Mouse (Mus musculus): ENCODE results near the gene Vwa7. TPM values are rescaled to one million over a fixed set of nuclear protein-coding genes. Genes with fewer than 3 reads are reported as not detected.

Gene Vwa7
- polyA plus RNA-seq, 1 experiment from 2014 or later, result 0.10 TPM

GRCm38 (mm10) chr17:35058316-35058715 lies 41.9 kb downstream of the Vwa7 start:
- WGBS, result 74% methylated on average over 9 of the region's 9 CpGs

DNA sequence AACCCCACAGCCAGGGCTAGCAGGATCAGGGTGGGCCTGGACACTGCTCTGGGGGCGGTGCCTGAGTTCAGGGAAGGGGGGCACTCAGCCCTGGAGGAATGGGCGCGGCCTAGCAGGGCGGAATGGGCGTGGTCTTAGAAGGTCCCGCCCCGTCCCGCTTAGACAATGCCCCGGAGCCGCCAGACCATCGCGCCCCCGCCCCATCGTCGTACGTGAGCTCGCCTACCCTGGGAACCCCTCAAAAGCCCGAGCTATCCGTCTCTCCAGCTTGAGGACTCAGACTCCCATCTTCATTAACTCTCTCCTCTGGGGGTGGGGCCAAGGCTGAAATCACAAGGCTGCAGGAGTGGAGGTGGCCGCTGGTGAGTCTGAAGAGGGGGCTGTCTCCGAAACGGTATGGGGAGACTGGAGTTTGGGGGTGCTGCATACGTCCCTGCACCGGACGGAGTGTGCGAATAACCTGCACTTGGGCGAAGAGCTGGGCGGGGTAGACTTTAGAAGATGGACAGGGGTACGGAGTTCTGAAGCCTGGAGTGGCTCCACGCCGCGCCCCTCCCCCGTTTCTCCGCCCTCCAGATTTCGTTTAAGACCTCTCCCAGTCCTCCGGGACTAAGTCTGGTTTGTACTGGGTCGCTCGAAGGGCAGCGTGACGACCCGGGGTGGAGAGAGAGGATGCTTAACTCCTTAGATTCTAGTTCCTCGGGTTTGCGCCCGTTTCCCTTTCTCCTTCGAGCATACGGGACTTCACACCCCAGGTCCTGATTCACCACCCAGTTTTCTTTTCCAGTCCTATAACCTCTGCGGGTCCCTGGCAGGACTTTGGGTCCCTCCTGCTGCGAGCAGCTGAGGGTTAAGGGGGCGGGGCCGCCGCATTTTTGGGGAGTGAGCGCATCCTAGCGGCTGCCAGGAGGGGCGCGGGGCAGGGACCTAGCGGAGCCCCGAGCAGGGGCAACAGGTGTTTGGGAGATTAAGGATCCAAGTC lies 42.8 kb downstream of the Vwa7 start, which contains the start of gene Ddah2:
Gene Ddah2 (plus strand): TSS at position 125 of the 982 bp plus-strand sequence.
- Histone ChIP-seq H3K36me3 (peaks cover 76% of the 10 kb centered on the region), H3K27me3 (ENCODE audit: insufficient read depth, poor library complexity, severe bottlenecking) (peaks cover 21% of the 10 kb centered on the region), H3K27ac (peak within 1 kb of the TSS; percentile 99), H3K4me1 (replicated peaks) (peaks cover 42% of the 10 kb centered on the region), H3K4me3 (peak within 1 kb of the TSS; percentile 93), H3K9me3 (0 out of 2 replicates have a peak, but pooled peaks cover 2% of the 10 kb centered on the region)
- peak; percentile 95 for DNase-seq (ENCODE audit: low spot score)
- WGBS, result under 1% methylated on average over 57 of the region's 57 CpGs

More at GRCm38 (mm10) chr17:35058316-35058715, 41.9 kb downstream of the Vwa7 start:
- Histone ChIP-seq H3K36me3 (peaks cover 83% of the 10 kb centered on the region), H3K27ac (peak overlapping the region; percentile 99), H3K4me1 (replicated peaks) (peaks cover 38% of the 10 kb centered on the region), H3K4me3 (peak overlapping the region; percentile 93), H3K9me3 (0 out of 2 replicates have a peak, but pooled peaks cover 5% of the 10 kb centered on the region), H3K27me3 (ENCODE audit: insufficient read depth, poor library complexity, severe bottlenecking) (peaks cover 12% of the 10 kb centered on the region)
- DNase-seq (ENCODE audit: low spot score), result no peak

DNA sequence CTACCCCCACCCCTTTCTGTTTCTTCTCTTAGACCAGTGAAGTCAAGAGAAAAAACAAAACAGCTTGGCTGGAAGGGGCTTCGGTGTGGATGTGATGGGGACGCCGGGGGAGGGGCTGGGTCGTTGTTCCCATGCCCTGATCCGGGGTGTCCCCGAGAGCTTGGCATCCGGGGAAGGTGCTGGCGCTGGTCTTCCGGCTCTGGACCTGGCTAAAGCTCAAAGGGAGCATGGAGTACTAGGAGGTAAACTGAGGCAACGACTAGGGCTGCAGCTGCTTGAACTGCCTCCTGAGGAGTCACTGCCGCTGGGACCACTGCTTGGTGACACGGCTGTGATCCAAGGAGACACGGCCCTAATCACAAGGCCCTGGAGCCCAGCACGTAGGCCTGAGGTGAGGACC lies 43.7 kb downstream of the Vwa7 start:
- WGBS, result 27% methylated on average over 14 of the region's 14 CpGs
- Histone ChIP-seq H3K4me3 (peak overlapping the region; percentile 93), H3K4me1 (replicated peaks) (peaks cover 51% of the 10 kb centered on the region), H3K36me3 (peaks cover 68% of the 10 kb centered on the region), H3K27me3 (ENCODE audit: insufficient read depth, poor library complexity, severe bottlenecking) (peaks cover 29% of the 10 kb centered on the region), H3K9me3 (no peaks in the 10 kb centered on the region), H3K27ac (peak overlapping the region; percentile 99)
- DNase-seq (ENCODE audit: low spot score), result no peak

DNA sequence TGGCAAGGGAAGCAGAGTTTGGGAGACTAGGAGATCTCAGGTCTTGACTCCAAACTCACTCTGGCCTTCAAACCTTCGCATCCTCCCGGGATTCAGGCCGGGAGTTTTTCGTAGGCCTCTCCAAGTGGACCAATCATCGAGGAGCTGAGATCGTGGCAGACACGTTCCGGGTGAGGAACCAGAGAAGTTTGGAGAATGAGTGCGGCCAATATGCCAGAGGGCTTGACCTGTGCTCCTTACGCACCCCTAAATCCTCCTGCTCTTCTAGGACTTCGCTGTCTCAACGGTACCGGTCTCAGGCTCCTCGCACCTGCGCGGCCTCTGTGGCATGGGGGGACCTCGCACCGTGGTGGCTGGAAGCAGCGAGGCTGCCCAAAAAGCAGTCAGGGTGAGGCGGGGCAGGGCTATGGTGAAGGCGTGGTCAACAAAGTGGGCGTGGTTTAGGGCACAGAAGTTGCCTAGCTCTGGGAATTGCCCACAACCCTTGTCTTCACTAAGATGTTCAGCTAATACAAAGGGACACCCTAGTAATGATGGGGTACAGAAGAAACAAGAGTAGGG lies 44.4 kb downstream of the Vwa7 start:
- Histone ChIP-seq H3K36me3 (peaks cover 60% of the 10 kb centered on the region), H3K4me1 (replicated peaks) (peaks cover 59% of the 10 kb centered on the region), H3K27me3 (ENCODE audit: insufficient read depth, poor library complexity, severe bottlenecking) (peaks cover 37% of the 10 kb centered on the region), H3K27ac (peak overlapping the region; percentile 62; the same call in 1 of the 2 replicates), H3K4me3 (peak overlapping the region; percentile 93), H3K9me3 (no peaks in the 10 kb centered on the region)
- DNase-seq (ENCODE audit: low spot score), result no peak
- 58% methylated on average over 22 of the region's 22 CpGs for WGBS

- peaks cover 61% of the 10 kb centered on the region for H3K4me1 ChIP-seq (replicated peaks)
- peak overlapping the region; percentile 93; the same call in 1 of the 2 replicates for H3K4me3 ChIP-seq
- WGBS, result 87% methylated on average over 8 of the region's 8 CpGs
- peaks cover 42% of the 10 kb centered on the region for H3K27me3 ChIP-seq (ENCODE audit: insufficient read depth, poor library complexity, severe bottlenecking)
- H3K27ac ChIP-seq, result no peak overlapping the region
- no peak for DNase-seq (ENCODE audit: low spot score)
- H3K36me3 ChIP-seq, result peaks cover 56% of the 10 kb centered on the region
- no peaks in the 10 kb centered on the region for H3K9me3 ChIP-seq
These were observed 44.9 kb downstream of the Vwa7 start for GRCm38 (mm10) chr17:35061299-35061698.

DNA sequence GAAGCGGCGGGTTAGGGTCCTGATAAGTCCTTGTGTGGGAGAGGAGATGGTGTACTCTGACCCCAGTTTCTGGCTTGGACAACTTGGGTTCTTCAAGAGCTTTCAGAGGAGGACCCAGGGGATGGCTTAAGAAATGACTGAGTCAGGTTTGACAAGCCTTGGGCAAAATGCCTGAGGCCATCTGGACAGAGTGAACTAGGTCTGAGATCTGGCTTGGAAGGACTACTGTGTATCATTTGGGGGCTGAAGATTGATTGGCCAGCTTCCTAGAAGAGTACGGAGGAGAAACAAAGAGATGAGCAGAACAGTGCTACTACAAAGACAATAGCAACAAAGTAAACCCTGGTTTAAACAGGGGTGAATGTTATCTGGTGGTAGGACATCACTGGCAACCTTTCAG lies 47.1 kb downstream of the Vwa7 start:
- Histone ChIP-seq H3K9me3 (no peaks in the 10 kb centered on the region), H3K27ac (no peak overlapping the region), H3K4me3 (no peak overlapping the region), H3K27me3 (ENCODE audit: insufficient read depth, poor library complexity, severe bottlenecking) (peaks cover 62% of the 10 kb centered on the region), H3K36me3 (peaks cover 35% of the 10 kb centered on the region), H3K4me1 (replicated peaks) (peaks cover 54% of the 10 kb centered on the region)
- 93% methylated on average over 3 of the region's 3 CpGs for WGBS
- no peak for DNase-seq (ENCODE audit: low spot score)

- H3K27ac ChIP-seq, result no peak overlapping the region; the same call in 1 of the 2 replicates
- peaks cover 68% of the 10 kb centered on the region for H3K27me3 ChIP-seq (ENCODE audit: insufficient read depth, poor library complexity, severe bottlenecking)
- H3K4me3 ChIP-seq, result peak overlapping the region; percentile 54
- DNase-seq (ENCODE audit: low spot score), result no peak
- WGBS, result 36% methylated on average over 10 of the region's 10 CpGs
- H3K9me3 ChIP-seq, result no peaks in the 10 kb centered on the region
- H3K36me3 ChIP-seq, result peaks cover 35% of the 10 kb centered on the region
- peaks cover 49% of the 10 kb centered on the region for H3K4me1 ChIP-seq (replicated peaks)
These were observed 48.0 kb downstream of the Vwa7 start for GRCm38 (mm10) chr17:35064378-35064877.

DNA sequence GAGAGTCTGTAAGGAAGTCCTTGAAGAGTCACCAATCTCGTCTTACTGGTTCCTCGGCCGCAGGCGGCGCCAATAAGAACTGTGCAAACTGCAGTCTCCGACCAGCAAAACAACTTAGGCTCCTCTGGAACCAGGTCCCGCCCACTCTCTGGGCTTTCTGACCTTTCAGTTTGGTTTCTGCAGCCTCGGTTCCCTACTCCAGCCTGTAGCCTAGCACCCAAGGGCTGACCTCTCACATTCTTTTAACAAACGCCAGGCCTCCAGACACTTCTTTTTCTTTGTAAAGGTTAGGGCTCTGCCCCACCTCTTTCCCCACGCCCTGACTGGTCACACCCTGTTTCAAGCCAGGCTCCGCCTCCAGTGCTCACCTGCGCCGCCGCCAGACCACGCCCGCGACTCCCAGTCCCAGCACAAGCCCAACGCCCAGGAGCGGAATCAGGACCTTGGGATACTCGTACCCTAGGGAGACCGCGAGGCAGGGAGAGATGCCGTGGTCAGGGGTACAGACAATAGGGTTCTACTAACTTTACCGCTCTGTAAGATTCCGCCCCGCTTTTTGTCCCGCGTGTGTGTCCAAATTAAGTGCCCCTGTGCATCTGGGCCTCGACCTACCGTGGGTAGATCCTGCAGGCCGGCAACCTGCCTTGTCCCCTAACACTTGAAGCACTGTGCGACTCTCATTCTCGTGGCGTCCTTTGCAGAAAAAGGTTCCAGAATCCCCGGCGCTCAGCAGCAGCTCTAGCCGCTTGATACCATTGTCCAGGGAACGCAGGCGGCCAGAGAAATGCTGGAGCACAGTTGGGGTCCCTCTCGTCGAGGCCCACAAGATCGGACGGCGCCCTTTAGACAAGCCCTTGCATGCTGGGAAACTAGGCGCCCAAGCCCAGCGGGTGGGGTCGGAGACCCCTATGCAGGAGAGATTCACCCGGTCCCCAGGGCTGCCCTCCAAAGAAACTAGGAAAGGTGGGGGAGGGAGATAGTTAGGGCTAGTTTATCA lies 48.9 kb downstream of the Vwa7 start, which contains the start of gene Ly6g6c:
Gene Ly6g6c (plus strand): TSS at position 438 of the 997 bp plus-strand sequence.
- Histone ChIP-seq H3K36me3 (peaks cover 32% of the 10 kb centered on the region), H3K27ac (peak within 1 kb of the TSS; percentile 81), H3K4me3 (peak within 1 kb of the TSS; percentile 54), H3K4me1 (replicated peaks) (peaks cover 44% of the 10 kb centered on the region), H3K9me3 (no peaks in the 10 kb centered on the region), H3K27me3 (ENCODE audit: insufficient read depth, poor library complexity, severe bottlenecking) (peaks cover 68% of the 10 kb centered on the region)
- WGBS, result under 1% methylated on average over 48 of the region's 48 CpGs
- DNase-seq (ENCODE audit: low spot score), result peak; percentile 68

DNA sequence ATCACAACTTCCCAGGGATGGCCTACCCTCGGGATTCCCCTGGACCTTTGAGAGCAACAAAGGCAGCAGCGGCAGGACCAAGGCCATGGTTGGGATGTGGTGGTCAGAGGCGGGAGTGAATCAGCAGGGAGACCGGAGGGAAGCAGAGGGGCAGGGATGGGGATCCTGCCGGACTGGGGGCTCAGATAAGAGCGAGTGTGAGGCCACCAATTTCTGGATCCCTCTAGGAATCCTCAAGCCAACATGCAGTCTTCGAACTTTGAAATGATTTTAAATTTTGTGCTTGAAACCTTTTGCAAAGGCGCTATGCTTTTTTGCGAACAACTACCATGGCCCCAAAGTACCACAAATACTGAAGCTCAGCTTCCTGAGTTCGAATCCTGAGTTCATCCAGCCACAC lies 49.7 kb downstream of the Vwa7 start, which contains the start of gene Mpig6b:
Gene Mpig6b (minus strand): TSS at position 101 of the 400 bp plus-strand sequence.
- no peak for DNase-seq (ENCODE audit: low spot score)
- no peaks in the 10 kb centered on the region for H3K9me3 ChIP-seq
- 42% methylated on average over 10 of the region's 10 CpGs for WGBS
- H3K27me3 ChIP-seq (ENCODE audit: insufficient read depth, poor library complexity, severe bottlenecking), result peaks cover 68% of the 10 kb centered on the region
- H3K36me3 ChIP-seq, result peaks cover 24% of the 10 kb centered on the region
- peak within 1 kb of the TSS; percentile 54 for H3K4me3 ChIP-seq
- peaks cover 38% of the 10 kb centered on the region for H3K4me1 ChIP-seq (replicated peaks)
- H3K27ac ChIP-seq, result peak within 1 kb of the TSS; percentile 81

- Histone ChIP-seq H3K27ac (no peak overlapping the region), H3K27me3 (ENCODE audit: insufficient read depth, poor library complexity, severe bottlenecking) (peaks cover 55% of the 10 kb centered on the region), H3K9me3 (no peaks in the 10 kb centered on the region), H3K4me3 (no peak overlapping the region), H3K4me1 (replicated peaks) (peaks cover 29% of the 10 kb centered on the region), H3K36me3 (peaks cover 1% of the 10 kb centered on the region)
- 86% methylated on average over 17 of the region's 17 CpGs for WGBS
- DNase-seq (ENCODE audit: low spot score), result no peak
These were observed 52.0 kb downstream of the Vwa7 start for GRCm38 (mm10) chr17:35068213-35068914.

- no peak for DNase-seq (ENCODE audit: low spot score)
- 61% methylated on average over 6 of the region's 6 CpGs for WGBS
- Histone ChIP-seq H3K9me3 (no peaks in the 10 kb centered on the region), H3K36me3 (no peaks in the 10 kb centered on the region), H3K4me3 (no peak overlapping the region), H3K27ac (no peak overlapping the region), H3K4me1 (replicated peaks) (peaks cover 9% of the 10 kb centered on the region), H3K27me3 (ENCODE audit: insufficient read depth, poor library complexity, severe bottlenecking) (peaks cover 36% of the 10 kb centered on the region)
These were observed 54.3 kb downstream of the Vwa7 start for GRCm38 (mm10) chr17:35070556-35071229.
